Mouse (Mus musculus): ENCODE results near the gene Polr3c. TPM values are rescaled to one million over a fixed set of nuclear protein-coding genes. Genes with fewer than 3 reads are reported as not detected.
A peak's percentile ranks its signal among the peaks of the same experiment; 100 is the strongest.
"Not testable (repeated sequence)": the region's sequence is repeated elsewhere in the genome, so short reads cannot be mapped to it uniquely, and the experiment has no call there.

Polr3c gene
- polyA plus RNA-seq, 1 experiment from 2014 or later = 38.1 TPM

GRCm38 (mm10) chr3:96667316-96667715 lies 60.1 kb downstream of the Polr3c start:
- no peak overlapping the region for H3K27ac ChIP-seq (ENCODE audit: low read depth, low read length)
- no peak overlapping the region for H3K9ac ChIP-seq (ENCODE audit: low read depth, low read length)
- WGBS = 48% methylated on average over 1 of the region's 1 CpGs
- H3K4me3 ChIP-seq (ENCODE audit: low read depth, low read length) = no peak overlapping the region
- H3K9me3 ChIP-seq (ENCODE audit: control insufficient read depth, low read length) = no peaks in the 10 kb centered on the region
- no peak overlapping the region for H3K4me2 ChIP-seq (replicated peaks; ENCODE audit: low read depth, low read length)
- peaks cover 2% of the 10 kb centered on the region; the same call in 1 of the 2 replicates for H3K4me1 ChIP-seq (replicated peaks; ENCODE audit: control insufficient read depth, insufficient read depth, low read length)
- no peaks in the 10 kb centered on the region for H3K36me3 ChIP-seq (ENCODE audit: control insufficient read depth, insufficient read depth, low read length)
- H3K27me3 ChIP-seq (ENCODE audit: control insufficient read depth, insufficient read depth, low read length) = no peaks in the 10 kb centered on the region
- no peak for DNase-seq (ENCODE audit: low spot score)
- no peak for ATAC-seq (ENCODE audit: low FRiP score)

GRCm38 (mm10) chr3:96666916-96667315 lies 60.5 kb downstream of the Polr3c start:
- 88% methylated on average over 5 of the region's 5 CpGs for WGBS
- no peaks in the 10 kb centered on the region for H3K9me3 ChIP-seq (ENCODE audit: control insufficient read depth, low read length)
- no peaks in the 10 kb centered on the region for H3K36me3 ChIP-seq (ENCODE audit: control insufficient read depth, insufficient read depth, low read length)
- H3K9ac ChIP-seq (ENCODE audit: low read depth, low read length) = no peak overlapping the region
- no peak overlapping the region for H3K27ac ChIP-seq (ENCODE audit: low read depth, low read length)
- no peak for DNase-seq (ENCODE audit: low spot score)
- no peaks in the 10 kb centered on the region for H3K27me3 ChIP-seq (ENCODE audit: control insufficient read depth, insufficient read depth, low read length)
- ATAC-seq (ENCODE audit: low FRiP score) = no peak
- no peak overlapping the region for H3K4me3 ChIP-seq (ENCODE audit: low read depth, low read length)
- H3K4me2 ChIP-seq (replicated peaks; ENCODE audit: low read depth, low read length) = no peak overlapping the region
- peaks cover 2% of the 10 kb centered on the region; the same call in 1 of the 2 replicates for H3K4me1 ChIP-seq (replicated peaks; ENCODE audit: control insufficient read depth, insufficient read depth, low read length)

GRCm38 (mm10) chr3:96665732-96666363 lies 61.6 kb downstream of the Polr3c start:
- H3K4me1 ChIP-seq (replicated peaks; ENCODE audit: control insufficient read depth, insufficient read depth, low read length); DNase-seq (ENCODE audit: low spot score); H3K36me3 ChIP-seq (ENCODE audit: control insufficient read depth, insufficient read depth, low read length); ATAC-seq (ENCODE audit: low FRiP score); H3K4me2 ChIP-seq (replicated peaks; ENCODE audit: low read depth, low read length); H3K27me3 ChIP-seq (ENCODE audit: control insufficient read depth, insufficient read depth, low read length); H3K4me3 ChIP-seq (ENCODE audit: low read depth, low read length); H3K9me3 ChIP-seq (ENCODE audit: control insufficient read depth, low read length); H3K9ac ChIP-seq (ENCODE audit: low read depth, low read length); H3K27ac ChIP-seq (ENCODE audit: low read depth, low read length): not testable (repeated sequence)
- 89% methylated on average over 7 of the region's 7 CpGs for WGBS

DNA sequence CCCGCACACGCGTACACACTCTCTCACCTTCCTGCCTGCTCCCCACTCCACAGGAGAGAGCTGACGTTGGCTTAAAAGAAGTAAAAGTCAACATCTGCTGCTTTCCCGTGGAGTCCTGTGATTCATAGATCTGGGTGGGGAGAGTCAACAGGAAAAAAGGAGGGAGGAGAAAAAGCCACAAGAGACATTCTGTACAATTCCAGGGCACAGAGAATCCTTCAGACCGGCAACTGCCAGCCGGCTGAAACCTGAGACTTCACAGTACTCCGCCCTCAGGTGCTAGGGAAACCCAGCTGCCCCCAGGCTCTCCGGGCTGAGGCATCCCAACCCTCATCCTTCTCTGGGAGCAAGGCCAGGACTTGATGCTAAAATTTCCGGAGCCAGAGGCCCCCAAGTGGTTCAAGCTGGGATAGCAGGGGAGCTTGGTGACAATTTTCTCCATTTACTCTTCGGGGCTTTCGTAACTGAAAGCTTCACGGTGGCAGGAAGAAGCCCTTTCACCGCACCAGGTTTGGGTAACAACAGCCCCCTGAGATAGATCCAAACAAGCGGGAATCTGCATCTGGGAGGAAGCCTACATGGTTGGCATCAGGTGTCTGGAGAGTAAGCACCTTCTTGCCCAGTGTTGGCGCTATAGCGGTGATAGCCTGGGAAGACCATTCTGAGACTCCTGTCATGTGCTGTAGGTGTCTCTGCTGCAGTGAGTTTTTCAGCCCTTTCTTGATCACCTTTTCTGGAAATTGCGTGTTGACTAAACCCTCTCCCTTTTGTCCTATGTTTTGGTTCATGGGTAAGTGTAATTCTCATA lies 63.8 kb downstream of the Polr3c start:
- H3K36me3 ChIP-seq (ENCODE audit: control insufficient read depth, insufficient read depth, low read length) = no peaks in the 10 kb centered on the region
- peak; percentile 80; the same call in 1 of the 2 replicates for ATAC-seq (ENCODE audit: low FRiP score)
- H3K4me3 ChIP-seq (ENCODE audit: low read depth, low read length) = no peak overlapping the region; the same call in 1 of the 2 replicates
- no peaks in the 10 kb centered on the region for H3K9me3 ChIP-seq (ENCODE audit: control insufficient read depth, low read length)
- no peak overlapping the region for H3K27ac ChIP-seq (ENCODE audit: low read depth, low read length)
- H3K27me3 ChIP-seq (ENCODE audit: control insufficient read depth, insufficient read depth, low read length) = no peaks in the 10 kb centered on the region
- peak overlapping the region; percentile 37 for H3K4me2 ChIP-seq (replicated peaks; ENCODE audit: low read depth, low read length)
- peak; percentile 91 for DNase-seq (ENCODE audit: low spot score)
- H3K4me1 ChIP-seq (replicated peaks; ENCODE audit: control insufficient read depth, insufficient read depth, low read length) = no peaks in the 10 kb centered on the region; the same call in 1 of the 2 replicates
- no peak overlapping the region; the same call in 1 of the 2 replicates for H3K9ac ChIP-seq (ENCODE audit: low read depth, low read length)
- WGBS = 7% methylated on average over 15 of the region's 18 CpGs

DNA sequence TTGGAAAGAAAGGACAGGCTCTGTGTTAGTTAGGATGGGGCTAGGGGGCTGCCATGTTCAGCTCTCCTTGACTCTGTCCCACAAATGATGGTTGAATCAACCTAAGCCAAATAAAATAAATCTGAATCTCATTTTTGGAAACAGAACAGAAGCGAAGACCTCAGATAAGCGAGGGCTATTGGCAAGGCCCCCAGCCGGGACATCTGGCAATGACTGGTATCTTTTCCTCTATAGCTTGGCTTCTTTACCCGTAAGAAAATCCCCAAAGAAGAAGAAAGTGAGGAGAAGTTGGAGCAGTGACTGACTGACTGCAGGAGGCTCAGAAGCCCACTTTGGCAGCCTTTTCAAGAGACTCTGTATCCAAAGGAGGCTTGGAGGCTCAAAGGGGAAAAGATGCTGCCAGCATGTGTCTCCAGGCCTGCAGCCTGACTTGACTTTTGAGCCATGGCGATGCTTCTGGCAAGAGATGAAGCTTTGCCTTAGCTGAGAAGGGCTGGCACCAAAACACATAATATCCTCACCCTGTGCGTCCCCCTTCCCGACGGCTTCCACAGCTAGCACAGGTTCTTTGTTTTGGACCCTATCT lies 64.6 kb downstream of the Polr3c start:
- Histone ChIP-seq H3K9ac (ENCODE audit: low read depth, low read length) (no peak overlapping the region), H3K27ac (ENCODE audit: low read depth, low read length) (no peak overlapping the region), H3K4me1 (replicated peaks; ENCODE audit: control insufficient read depth, insufficient read depth, low read length) (no peaks in the 10 kb centered on the region; the same call in 1 of the 2 replicates), H3K9me3 (ENCODE audit: control insufficient read depth, low read length) (no peaks in the 10 kb centered on the region), H3K4me3 (ENCODE audit: low read depth, low read length) (no peak overlapping the region), H3K36me3 (ENCODE audit: control insufficient read depth, insufficient read depth, low read length) (no peaks in the 10 kb centered on the region), H3K27me3 (ENCODE audit: control insufficient read depth, insufficient read depth, low read length) (no peaks in the 10 kb centered on the region), H3K4me2 (replicated peaks; ENCODE audit: low read depth, low read length) (peak overlapping the region; percentile 37; the same call in 1 of the 2 replicates)
- 53% methylated on average over 8 of the region's 8 CpGs for WGBS
- DNase-seq (ENCODE audit: low spot score) = peak; percentile 24
- ATAC-seq (ENCODE audit: low FRiP score) = no peak

Other genes with a start within 250 kb of the Polr3c start
- gene Hfe2, start 202.5 kb downstream of the Polr3c start, polyA plus RNA-seq (2014; fragmentation: Nextera tagmentation; extraction: Ambion mirVana) = 1.5 and 1.6 TPM in 2 replicates
- gene Txnip, start 169.7 kb downstream of the Polr3c start, polyA plus RNA-seq (2014; fragmentation: Nextera tagmentation; extraction: Ambion mirVana) = 48.9 and 53.4 TPM in 2 replicates
- gene Gm16253, start 150.6 kb downstream of the Polr3c start, polyA plus RNA-seq (2014; fragmentation: Nextera tagmentation; extraction: Ambion mirVana) = 0.46 and 0.70 TPM in 2 replicates
- 15.4 and 16.6 TPM in 2 replicates for gene Polr3gl, start 133.4 kb downstream of the Polr3c start, polyA plus RNA-seq (2014; fragmentation: Nextera tagmentation; extraction: Ambion mirVana)
- 2.0 and 2.4 TPM in 2 replicates for gene Ankrd34a, start 131.0 kb downstream of the Polr3c start, polyA plus RNA-seq (2014; fragmentation: Nextera tagmentation; extraction: Ambion mirVana)
- gene Lix1l, start 126.5 kb downstream of the Polr3c start, polyA plus RNA-seq (2014; fragmentation: Nextera tagmentation; extraction: Ambion mirVana) = 7.1 and 7.8 TPM in 2 replicates
- gene Rbm8a, start 97.7 kb downstream of the Polr3c start, polyA plus RNA-seq (2014; fragmentation: Nextera tagmentation; extraction: Ambion mirVana) = 172 and 178 TPM in 2 replicates
- gene Pex11b, start 92.3 kb downstream of the Polr3c start, polyA plus RNA-seq (2014; fragmentation: Nextera tagmentation; extraction: Ambion mirVana) = 42.8 and 44.6 TPM in 2 replicates
- gene Gm42957, start 92.2 kb downstream of the Polr3c start, polyA plus RNA-seq (2014; fragmentation: Nextera tagmentation; extraction: Ambion mirVana) = 0.04 and 0.22 TPM in 2 replicates
- 0.53 and 1.3 TPM in 2 replicates for gene Itga10, start 82.0 kb downstream of the Polr3c start, polyA plus RNA-seq (2014; fragmentation: Nextera tagmentation; extraction: Ambion mirVana)
- gene Ankrd35, start 57.5 kb downstream of the Polr3c start, polyA plus RNA-seq (2014; fragmentation: Nextera tagmentation; extraction: Ambion mirVana) = 0.25 and 0.40 TPM in 2 replicates
- 25.2 and 28.2 TPM in 2 replicates for gene Pias3, start 31.2 kb downstream of the Polr3c start, polyA plus RNA-seq (2014; fragmentation: Nextera tagmentation; extraction: Ambion mirVana)
- 12.8 and 14.4 TPM in 2 replicates for gene Nudt17, start 19.1 kb downstream of the Polr3c start, polyA plus RNA-seq (2014; fragmentation: Nextera tagmentation; extraction: Ambion mirVana)
- gene Rnf115, start within 50 bp of the Polr3c start, polyA plus RNA-seq (2014; fragmentation: Nextera tagmentation; extraction: Ambion mirVana) = 90.0 and 90.4 TPM in 2 replicates
- gene Pdzk1, start 101.7 kb upstream of the Polr3c start, polyA plus RNA-seq (2014; fragmentation: Nextera tagmentation; extraction: Ambion mirVana) = not detected in 2 replicates
- gene Cd160, start 101.7 kb upstream of the Polr3c start, polyA plus RNA-seq (2014; fragmentation: Nextera tagmentation; extraction: Ambion mirVana) = 0.18 and 0.20 TPM in 2 replicates
- 2.2 and 2.5 TPM in 2 replicates for gene Gja5, start 177.1 kb upstream of the Polr3c start, polyA plus RNA-seq (2014; fragmentation: Nextera tagmentation; extraction: Ambion mirVana)
- gene Gpr89, start 177.7 kb upstream of the Polr3c start, polyA plus RNA-seq (2014; fragmentation: Nextera tagmentation; extraction: Ambion mirVana) = 42.6 and 45.9 TPM in 2 replicates
- not detected in 2 replicates for gene Gja8, start 198.4 kb upstream of the Polr3c start, polyA plus RNA-seq (2014; fragmentation: Nextera tagmentation; extraction: Ambion mirVana)

Measured in hindbrain, embryonic 11.5 days (tissue).